Mouse (Mus musculus): Measurements from ENCODE around the gene Palld. TPM values are rescaled to one million over a fixed set of nuclear protein-coding genes. Genes with fewer than 3 reads are reported as not detected.

Gene Palld
- total RNA-seq, 2 experiments from 2014 or later, result 66.8 to 71.5 TPM

DNA sequence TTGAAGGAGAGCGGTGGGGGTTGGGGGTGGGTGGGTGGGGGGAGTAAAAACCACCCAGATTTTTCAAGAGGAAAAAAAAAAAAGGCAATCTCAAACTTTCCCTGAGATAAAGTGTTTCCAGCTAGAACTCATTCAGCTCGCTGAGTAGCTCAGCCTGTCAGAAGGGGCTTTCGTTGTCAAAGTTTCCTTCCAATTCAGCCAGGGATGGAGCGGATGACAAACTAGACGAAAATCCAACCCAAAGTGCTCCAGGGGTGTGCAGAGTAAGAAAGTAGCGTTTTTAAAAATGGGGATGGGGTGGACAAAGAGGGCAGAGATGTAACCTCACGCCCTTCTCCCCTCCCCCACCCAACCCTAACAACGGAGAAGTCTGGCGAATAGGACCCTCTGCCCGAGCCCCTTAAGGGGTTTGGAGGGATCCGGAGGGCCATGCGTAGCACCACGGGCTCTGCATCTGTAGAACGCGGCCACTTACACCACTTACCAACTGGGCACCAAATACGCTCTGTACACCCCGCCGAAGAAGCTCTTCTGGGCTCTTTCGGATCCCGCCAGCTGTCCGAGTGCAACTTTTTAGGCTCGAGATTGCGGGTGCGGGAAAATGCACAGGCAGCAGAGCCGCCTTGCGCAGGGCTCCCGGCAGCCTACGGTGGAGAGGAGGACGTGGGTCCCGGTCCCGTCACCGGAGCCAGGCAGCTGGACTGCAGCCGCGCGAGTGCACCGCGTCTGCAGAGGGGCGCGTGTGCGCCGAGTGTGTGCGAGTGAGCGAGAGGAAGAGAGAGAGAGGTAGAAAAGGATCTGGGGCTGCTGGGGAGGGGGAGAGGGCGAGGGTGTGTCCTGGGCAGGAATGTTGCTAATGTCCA is 142.9 kb downstream of the Palld start:
- intact Hi-C loops (cut with DNase I), result loop anchor here (5.0 kb wide), 1 partner anchor 53 kb away; no protein-coding TSS in a partner anchor
- DNase-seq, result peak; percentile 70
- Histone ChIP-seq H3K4me3 (peak overlapping the region; percentile 77), H3K27ac (peak overlapping the region; percentile 77)
- no peak for TF ChIP-seq CTCF (IDR thresholded peaks at IDR 0.05)

DNA sequence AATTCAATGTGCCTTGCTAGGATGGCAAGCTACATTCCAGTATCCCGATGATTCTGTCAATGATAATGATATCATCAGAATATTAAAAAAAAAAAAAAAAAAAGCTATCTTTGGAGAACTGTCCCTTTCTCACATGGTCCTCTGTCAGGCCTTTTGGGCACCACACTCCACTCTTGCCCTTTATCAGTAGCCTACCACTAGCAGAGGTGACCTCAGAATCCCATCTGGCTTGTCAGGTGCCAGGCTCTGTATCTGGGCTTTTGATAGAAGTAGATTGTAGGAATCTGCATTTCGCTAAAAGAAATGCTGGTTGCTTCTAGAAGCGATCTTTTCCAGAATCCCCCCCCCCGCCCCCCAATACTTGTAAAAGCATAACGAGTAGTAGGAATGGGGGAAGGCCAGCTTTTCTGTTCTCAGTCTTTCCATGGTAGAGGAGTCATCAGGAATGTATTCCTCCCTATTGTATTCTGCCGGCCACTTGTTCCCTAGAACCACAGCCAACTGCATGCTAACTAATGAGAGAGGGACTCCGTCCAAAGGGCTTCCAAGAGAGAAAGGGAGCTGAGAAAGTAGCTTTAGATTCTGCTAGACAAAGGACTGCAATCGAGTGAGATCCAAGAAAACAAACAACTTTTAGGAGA is 143.7 kb downstream of the Palld start:
- Histone ChIP-seq H3K27ac (peak overlapping the region; percentile 40; the same call in 1 of the 2 replicates), H3K4me3 (peak overlapping the region; percentile 77)
- TF ChIP-seq CTCF (IDR thresholded peaks at IDR 0.05), result no peak
- DNase-seq, result no peak
- intact Hi-C loops (cut with DNase I), result no loop called here

DNA sequence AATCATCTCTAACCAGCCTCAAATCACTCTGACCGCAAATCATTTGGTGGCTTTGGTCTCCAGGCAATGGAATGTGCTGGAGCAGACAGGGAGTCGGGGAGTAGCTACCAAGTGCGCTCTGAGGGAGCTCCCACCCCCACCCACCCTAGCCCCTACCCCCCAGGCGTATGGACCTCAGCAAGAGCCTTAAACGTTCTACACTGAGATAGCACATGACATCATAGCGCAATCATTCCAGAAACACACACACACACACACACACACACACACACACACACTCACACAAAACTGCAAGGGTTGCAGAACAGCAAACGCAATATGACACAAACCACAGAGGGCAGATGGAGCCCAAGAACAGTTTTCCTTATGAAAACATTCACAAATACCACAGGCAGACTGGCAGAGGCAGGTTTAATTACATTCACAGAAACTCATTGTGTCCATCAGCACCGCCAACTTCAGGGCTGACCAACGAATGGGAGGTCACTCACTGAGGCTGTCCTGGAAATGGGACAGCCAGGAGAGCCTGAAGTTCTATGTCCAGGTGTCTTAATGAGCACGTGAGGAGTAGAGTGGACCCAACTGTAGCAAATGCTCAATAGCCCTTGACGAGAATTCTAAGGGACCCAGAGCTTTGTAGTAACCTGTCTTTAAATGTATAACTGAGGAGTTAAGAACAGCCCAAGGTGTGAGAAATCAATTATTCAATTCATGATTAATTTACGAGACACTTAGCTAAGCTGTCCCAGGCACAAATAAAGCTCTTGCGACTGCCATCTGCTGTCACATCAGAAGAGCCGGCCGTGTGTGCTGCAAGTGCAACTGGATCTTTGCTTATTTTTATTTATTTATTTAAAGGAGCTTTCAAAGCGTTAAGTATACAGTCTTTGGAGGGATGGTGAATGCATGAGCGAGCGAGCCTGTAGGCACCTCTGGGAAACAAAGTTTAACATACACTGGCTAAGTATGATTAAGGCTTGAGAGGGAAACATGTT is 145.2 kb downstream of the Palld start:
- intact Hi-C loops (cut with DNase I), result no loop called here
- Histone ChIP-seq H3K4me3 (peak overlapping the region; percentile 43), H3K27ac (peak overlapping the region; percentile 74)
- no peak for DNase-seq
- TF ChIP-seq CTCF (IDR thresholded peaks at IDR 0.05), result peak; percentile 50

DNA sequence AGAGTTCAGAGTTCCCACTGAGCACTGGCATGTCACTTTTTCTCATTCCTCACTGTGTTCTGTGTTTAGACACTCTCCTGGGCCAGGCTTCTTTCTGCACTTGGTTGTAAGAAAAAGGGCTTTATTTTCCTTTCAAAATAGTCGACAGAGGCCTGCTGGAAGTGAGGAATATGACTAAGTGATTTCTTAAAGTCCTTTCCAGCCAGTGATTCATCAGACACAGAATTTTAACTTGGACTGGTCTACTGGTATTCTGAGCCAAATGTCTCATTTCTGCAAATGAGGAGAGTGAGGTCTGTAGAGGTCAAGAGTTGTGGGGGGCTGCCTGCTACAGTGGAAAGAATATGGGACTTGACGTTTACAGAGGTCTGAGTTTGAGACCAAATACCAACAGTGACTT is 147.3 kb downstream of the Palld start:
- intact Hi-C loops (cut with DNase I), result no loop called here

DNA sequence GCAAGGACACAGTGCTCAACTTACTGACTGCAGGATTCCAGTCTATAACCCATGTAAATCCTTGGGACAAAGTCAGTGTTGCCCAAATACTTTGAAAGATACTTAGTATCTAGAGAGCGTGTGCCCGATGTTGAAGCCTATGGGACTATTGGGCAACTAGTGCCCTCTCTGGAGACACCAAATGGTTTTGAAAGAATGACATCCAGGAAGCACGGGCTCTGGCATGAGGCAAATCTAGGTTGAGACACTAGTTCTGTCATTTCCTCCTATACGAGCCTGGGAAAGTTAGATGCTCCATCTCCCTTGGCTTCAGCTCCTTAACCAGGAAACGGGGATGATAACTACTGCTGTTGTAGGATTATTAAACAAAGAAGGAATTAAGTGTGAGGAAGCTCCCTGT is 155.4 kb downstream of the Palld start:
- no peak for DNase-seq
- H3K27ac ChIP-seq, result 0 out of 2 replicates have a peak overlapping the region, but pooled peaks have one; percentile 12
- intact Hi-C loops (cut with DNase I), result no loop called here
- no peak overlapping the region for H3K4me3 ChIP-seq
- TF ChIP-seq CTCF (IDR thresholded peaks at IDR 0.05), result no peak

More for the DNA sequence above, 147.3 kb downstream of the Palld start:
- TF ChIP-seq CTCF (IDR thresholded peaks at IDR 0.05), result no peak
- no peak for DNase-seq
- Histone ChIP-seq H3K27ac (peak overlapping the region; percentile 56), H3K4me3 (no peak overlapping the region)

DNA sequence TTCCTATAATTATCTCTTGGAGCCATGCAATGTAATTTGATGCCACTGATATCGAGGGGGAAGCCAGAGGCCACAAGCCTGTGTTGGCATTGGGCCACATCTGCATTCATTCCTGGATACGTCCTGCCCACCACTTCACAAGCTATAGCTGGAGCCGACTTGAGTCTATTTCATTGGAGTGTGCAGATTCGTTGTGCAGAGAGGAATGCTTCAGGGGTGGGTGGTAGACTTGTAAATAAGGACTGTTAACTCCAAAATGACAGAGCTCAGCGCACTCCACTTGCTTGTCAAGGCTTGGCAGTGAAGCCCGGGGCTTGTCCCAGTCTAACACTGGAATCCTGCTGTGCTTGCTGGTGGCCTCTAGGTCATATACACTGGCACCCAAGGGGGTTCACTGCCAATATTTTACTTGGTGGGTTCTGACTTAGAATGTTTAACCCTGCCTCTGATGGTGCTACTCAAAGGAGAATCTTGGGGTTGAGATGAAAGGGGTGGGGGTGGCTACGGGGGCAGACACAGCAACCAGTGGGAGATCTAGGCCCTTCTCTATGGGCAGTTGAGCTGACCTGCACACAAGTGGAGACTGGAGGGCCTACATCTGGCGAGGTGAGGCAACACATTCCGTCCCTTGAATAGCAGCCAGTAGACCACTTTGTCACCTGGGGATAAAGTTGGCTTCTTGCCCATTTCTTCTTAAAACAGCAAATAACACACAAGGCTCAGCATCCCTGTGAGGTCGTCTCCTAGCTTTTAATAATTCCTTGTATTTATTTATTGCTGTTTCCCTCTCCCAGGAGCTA is 157.1 kb downstream of the Palld start:
- DNase-seq, result peak; percentile 50
- H3K4me3 ChIP-seq, result peak overlapping the region; percentile 33
- H3K27ac ChIP-seq, result peak overlapping the region; percentile 77
- TF ChIP-seq CTCF (IDR thresholded peaks at IDR 0.05), result no peak
- intact Hi-C loops (cut with DNase I), result no loop called here

DNA sequence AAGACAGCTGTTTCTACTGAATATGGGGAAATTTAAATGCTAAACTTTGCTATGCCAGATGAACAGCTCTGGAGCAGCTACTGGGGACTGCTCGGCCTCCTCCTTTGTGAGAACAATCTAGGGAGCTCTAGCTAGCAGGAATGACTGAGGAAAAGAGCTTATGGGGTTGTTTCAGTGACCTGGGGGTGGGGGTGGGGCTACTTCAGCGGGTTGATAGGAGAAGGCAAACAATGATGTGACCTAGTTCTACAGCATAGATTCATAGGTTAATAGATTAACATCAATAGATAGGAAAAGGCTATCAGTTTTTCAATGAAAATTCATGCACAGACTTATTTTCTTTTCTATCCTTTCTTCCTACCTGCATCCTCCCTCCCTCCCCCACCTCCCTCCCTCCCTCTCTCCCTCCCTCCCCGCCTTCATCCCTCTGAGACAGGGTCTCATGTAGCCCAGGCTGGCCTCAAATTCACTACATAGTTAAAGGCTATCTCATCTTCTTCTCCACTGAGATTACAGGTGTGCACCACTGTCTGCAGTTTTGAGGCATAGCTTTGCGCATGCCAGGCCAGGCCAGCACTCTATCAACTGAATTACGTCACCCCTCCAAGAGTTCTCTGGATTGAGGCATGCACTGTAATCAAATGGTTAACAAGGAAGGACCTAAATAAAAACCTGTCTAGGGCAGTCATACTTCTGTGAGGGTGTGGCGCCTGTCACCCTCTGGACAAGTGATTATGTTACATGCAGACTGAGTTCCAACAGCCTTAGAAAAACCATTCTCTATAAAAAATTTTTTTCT is 158.5 kb downstream of the Palld start:
- peak overlapping the region; percentile 77; the same call in 1 of the 2 replicates for H3K27ac ChIP-seq
- no peak for DNase-seq
- no peak overlapping the region for H3K4me3 ChIP-seq
- TF ChIP-seq CTCF (IDR thresholded peaks at IDR 0.05), result no peak
- intact Hi-C loops (cut with DNase I), result no loop called here

DNA sequence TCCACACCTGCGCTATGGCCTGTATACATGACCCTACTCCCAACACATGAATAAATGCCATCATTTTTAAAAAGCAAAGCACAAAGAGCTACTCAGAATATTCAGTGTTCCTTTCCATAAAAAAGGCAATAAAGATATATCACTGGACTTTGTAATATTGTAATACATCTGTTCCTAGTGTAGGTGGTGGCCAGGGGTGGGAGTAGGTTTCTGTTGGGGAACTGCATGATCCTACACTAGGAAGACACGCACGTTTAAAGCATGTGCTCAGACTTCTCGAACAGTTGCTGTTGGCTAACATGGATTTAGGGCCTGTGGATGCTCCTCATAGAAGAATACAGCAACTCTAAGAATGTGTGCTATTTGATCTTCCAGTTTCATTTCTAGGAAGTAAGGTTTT is 165.0 kb downstream of the Palld start:
- intact Hi-C loops (cut with DNase I), result no loop called here
- no peak overlapping the region for H3K4me3 ChIP-seq
- DNase-seq, result no peak
- no peak for TF ChIP-seq CTCF (IDR thresholded peaks at IDR 0.05)
- H3K27ac ChIP-seq, result no peak overlapping the region

DNA sequence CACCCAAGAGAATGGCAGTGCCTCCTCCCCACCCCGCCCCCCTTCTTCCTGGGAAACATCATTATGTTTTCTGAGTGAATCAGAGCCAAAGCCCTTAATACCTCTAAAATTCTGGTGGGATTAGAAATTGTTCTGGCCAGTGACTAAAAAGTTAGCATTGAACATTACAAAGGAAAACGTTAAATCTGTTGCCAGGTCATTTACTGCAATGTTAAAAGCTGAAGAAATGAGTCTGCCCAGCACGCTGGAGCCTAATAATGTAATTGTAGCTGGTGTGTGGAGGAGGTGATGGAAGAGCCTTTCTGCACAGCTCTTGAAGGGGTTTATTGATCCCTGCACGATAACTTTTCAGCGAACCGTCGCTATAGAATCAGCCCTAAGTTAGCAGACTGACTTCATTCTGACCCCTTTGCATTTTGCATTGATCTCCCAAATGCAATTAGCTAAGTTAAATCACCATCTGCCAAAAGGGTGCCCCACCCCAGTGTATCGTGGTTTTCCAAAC is 165.7 kb downstream of the Palld start:
- H3K4me3 ChIP-seq, result no peak overlapping the region
- DNase-seq, result no peak
- no peak overlapping the region for H3K27ac ChIP-seq
- intact Hi-C loops (cut with DNase I), result no loop called here
- TF ChIP-seq CTCF (IDR thresholded peaks at IDR 0.05), result no peak

DNA sequence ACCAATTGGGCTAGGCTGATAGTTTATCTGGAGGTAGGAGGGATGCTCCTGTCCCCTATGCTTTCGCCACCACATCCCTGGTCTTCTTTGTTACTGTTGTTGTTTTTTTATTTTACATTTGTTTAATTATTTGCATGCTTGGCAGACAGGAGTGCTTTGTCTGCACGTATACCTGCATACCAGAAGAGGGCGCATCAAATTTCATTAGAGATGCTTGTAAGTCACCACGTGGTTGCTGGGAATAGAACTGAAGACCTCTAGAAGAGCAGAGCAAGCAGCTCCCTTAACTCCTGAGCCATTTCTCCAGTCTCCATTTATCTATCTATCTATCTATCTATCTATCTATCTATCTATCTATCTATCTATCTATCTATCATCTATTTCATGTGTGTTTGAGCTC is 166.4 kb downstream of the Palld start:
- no peak overlapping the region for H3K4me3 ChIP-seq
- intact Hi-C loops (cut with DNase I), result no loop called here

DNA sequence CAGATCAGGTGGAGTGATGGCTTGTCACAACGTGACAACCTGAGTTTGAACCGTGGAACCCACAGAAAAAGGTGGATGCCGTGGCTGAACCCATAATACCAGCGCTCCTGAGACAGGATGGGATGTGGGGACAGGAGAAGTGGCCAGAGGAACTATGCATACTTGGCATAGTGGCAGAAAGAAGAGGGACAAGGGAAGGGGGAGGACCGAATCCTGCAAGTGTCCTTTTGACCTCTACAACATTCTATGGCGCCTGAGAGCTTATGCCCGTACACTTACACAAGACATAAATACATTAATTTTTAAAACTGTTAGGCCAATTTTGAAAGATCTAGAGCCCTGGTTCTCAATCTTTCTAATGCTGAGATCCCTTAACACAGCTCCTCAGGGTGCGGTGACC is 168.3 kb downstream of the Palld start:
- no peak overlapping the region for H3K4me3 ChIP-seq
- DNase-seq, result no peak
- TF ChIP-seq CTCF (IDR thresholded peaks at IDR 0.05), result no peak
- H3K27ac ChIP-seq, result no peak overlapping the region
- intact Hi-C loops (cut with DNase I), result no loop called here

More for the DNA sequence above, 166.4 kb downstream of the Palld start:
- no peak overlapping the region for H3K27ac ChIP-seq
- no peak for DNase-seq
- peak; percentile 51 for TF ChIP-seq CTCF (IDR thresholded peaks at IDR 0.05)

Measured in gastrocnemius, adult 2 months (tissue).